Mouse (Mus musculus): ENCODE measurements at regions not wholly inside any gene's neighbourhood (a gene's known extent, or its start where the extent isn't known, plus 50 kb on each side); places are given as distances from the start of the nearest gene placed in this dataset.

DNA sequence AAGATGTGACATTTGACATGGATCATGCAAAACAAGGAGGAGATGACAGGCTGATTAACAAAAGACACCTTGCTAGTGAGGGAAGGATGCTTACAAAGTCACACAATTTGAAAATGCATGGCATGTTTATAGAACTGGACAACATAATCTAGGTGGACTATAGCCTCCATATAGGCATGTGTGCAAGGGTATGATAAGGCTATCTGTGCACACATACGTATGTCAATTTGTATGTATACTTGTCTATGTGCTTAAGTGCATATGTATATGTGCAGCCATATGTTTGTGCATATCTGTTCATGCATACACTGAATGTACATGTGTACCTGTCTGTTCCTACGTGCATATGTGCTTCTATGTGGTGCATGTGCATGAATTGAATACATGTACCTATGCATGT is 186.7 kb downstream of the Ccser2 start:
- TF ChIP-seq CTCF (IDR thresholded peaks at IDR 0.05; ENCODE audit: control insufficient read depth, insufficient read depth, insufficient replicate concordance, low read depth, low read length) (no peak), POLR2A (IDR thresholded peaks at IDR 0.05; ENCODE audit: control insufficient read depth, low read depth, low read length) (no peak)

All from testis, adult 2 months (tissue).